Mouse (Mus musculus) brain, embryonic 14.5 days (tissue): Measurements from ENCODE around the gene Gtf2h1.

Experiments used
- CTCF ChIP-seq: fragments of 200-500 bp; IDR thresholded peaks from 2 replicates; pipeline ENCODE4 v1.5.1; 2012; ENCODE audit warnings: inconsistent platforms, mild to moderate bottlenecking, moderate library complexity, borderline replicate concordance; ENCODE audit not compliant: insufficient read depth, insufficient read length; ENCODE audit errors: extremely low read depth
- POLR2A ChIP-seq: fragments of 200-500 bp; IDR thresholded peaks from 2 replicates; pipeline ENCODE4 v1.6.1; 2012; ENCODE audit warnings: mild to moderate bottlenecking, inconsistent platforms, borderline replicate concordance; ENCODE audit not compliant: poor library complexity, insufficient read depth, insufficient read length, severe bottlenecking; ENCODE audit errors: extremely low read depth

- no peak for TF ChIP-seq POLR2A
- TF ChIP-seq CTCF = no peak
These were observed 876 bp downstream of the Gtf2h1 start for GRCm38 (mm10) chr7:46796779-46797178.
